Mouse (Mus musculus) bone marrow macrophage, adult 2 months (primary cell): Measurements from ENCODE around the gene Creb5.

ENCODE experiments used
- CTCF ChIP-seq: IDR thresholded peaks from 2 replicates; pipeline ENCODE4 v1.5.1; 2012; ENCODE audit warnings: low read depth, mild to moderate bottlenecking, low read length, moderate library complexity
- POLR2A ChIP-seq: IDR thresholded peaks from 2 replicates; pipeline ENCODE4 v1.6.1; 2012; ENCODE audit warnings: mild to moderate bottlenecking, low read depth, low read length, borderline replicate concordance

- TF ChIP-seq POLR2A = no peak
- no peak for TF ChIP-seq CTCF
These were observed 316.6 kb downstream of the Creb5 start for GRCm38 (mm10) chr6:53603695-53604094.
